ENCODE assay signal across 11 mouse cellular contexts in genomic region chr2:163386423-163387190, GRCm38 (mm10). TPM values are rescaled to one million over a fixed set of nuclear protein-coding genes. Genes with fewer than 3 reads are reported as not detected.
DNase-seq lines count a peak whose midpoint lies in the region; ATAC-seq and TF ChIP-seq lines count a peak whose summit lies in the region.
"Had no signal": no experiment of that assay in that cellular context is flagged by ENCODE, and none has a peak within 500 bp of the region (broad histone marks: within the 10 kb centered on the region; RNA-seq: fewer than 3 reads in every experiment).

No protein-coding gene starts in this region.

- ATAC-seq in lung, postnatal 0 days: peak; percentile 73
- no peak for ATAC-seq in granulocyte monocyte progenitor cell, adult 5-6 weeks (replicated peaks; ENCODE audit: poor library complexity, severe bottlenecking)
- no peak for ATAC-seq in midbrain, embryonic 16.5 days
- ATAC-seq: midbrain, embryonic 13.5 days had no signal

- no peak for TF ChIP-seq EP300 in lung, postnatal 0 days (IDR thresholded peaks at IDR 0.05)

- no peaks in the 10 kb centered on the region for H3K27me3 ChIP-seq in heart, embryonic 10.5 days (ENCODE audit: insufficient read depth, poor library complexity, severe bottlenecking)
- H3K27me3 ChIP-seq in lung, postnatal 0 days (replicated peaks; ENCODE audit: insufficient read depth, low read length): no peaks in the 10 kb centered on the region
- no peaks in the 10 kb centered on the region for H3K27me3 ChIP-seq in midbrain, embryonic 16.5 days (ENCODE audit: control insufficient read depth, insufficient read depth, low read depth, low read length)
- H3K27me3 ChIP-seq: midbrain, embryonic 13.5 days had no signal

- H3K9me3 ChIP-seq in heart, embryonic 10.5 days: no peaks in the 10 kb centered on the region
- H3K9me3 ChIP-seq in lung, postnatal 0 days (ENCODE audit: low read length): no peaks in the 10 kb centered on the region
- H3K9me3 ChIP-seq in midbrain, embryonic 16.5 days (replicated peaks; ENCODE audit: control insufficient read depth, low read length, poor library complexity, severe bottlenecking): no peaks in the 10 kb centered on the region

- H3K9ac ChIP-seq in lung, postnatal 0 days (replicated peaks; ENCODE audit: low read depth): no peak overlapping the region
- no peak overlapping the region for H3K9ac ChIP-seq in midbrain, embryonic 16.5 days (ENCODE audit: low read depth, low read length)
- H3K9ac ChIP-seq: midbrain, embryonic 13.5 days had no signal

- DNase-seq in kidney, postnatal 10 days: peak; percentile 49
- no peak for DNase-seq in kidney, adult 18-20 months
- DNase-seq in ES-CJ7 (ENCODE audit: low read depth, low spot score): peak; percentile 63
- DNase-seq in heart, embryonic 10.5 days (ENCODE audit: low spot score): no peak
- peak; percentile 46 for DNase-seq in lung, postnatal 0 days (ENCODE audit: low spot score)
- DNase-seq in layer of hippocampus, adult 9-11 months: no peak
- DNase-seq: kidney, adult 8-10 months had no signal

- TF ChIP-seq CTCF in lung, postnatal 0 days (IDR thresholded peaks at IDR 0.05): no peak

- 30% methylated on average over 15 of the region's 15 CpGs for WGBS in heart, embryonic 10.5 days
- 49% methylated on average over 15 of the region's 15 CpGs for WGBS in lung, postnatal 0 days
- 82% methylated on average over 15 of the region's 15 CpGs for WGBS in midbrain, embryonic 16.5 days

- H3K4me1 ChIP-seq in heart, embryonic 10.5 days: peaks cover 65% of the 10 kb centered on the region
- 0 out of 2 replicates have a peak, but pooled peaks cover 4% of the 10 kb centered on the region for H3K4me1 ChIP-seq in lung, postnatal 0 days (ENCODE audit: insufficient read depth, low read depth, low read length)
- H3K4me1 ChIP-seq in midbrain, embryonic 16.5 days (ENCODE audit: control insufficient read depth, insufficient read depth, low read length): no peaks in the 10 kb centered on the region
- H3K4me1 ChIP-seq: midbrain, embryonic 13.5 days had no signal

- H3K27ac ChIP-seq in heart, embryonic 10.5 days: peak overlapping the region; percentile 79
- H3K27ac ChIP-seq in lung, postnatal 0 days (ENCODE audit: low read length): no peak overlapping the region
- H3K27ac ChIP-seq in midbrain, embryonic 16.5 days (ENCODE audit: low read length): no peak overlapping the region
- H3K27ac ChIP-seq: midbrain, embryonic 13.5 days had no signal

- peaks cover 60% of the 10 kb centered on the region for H3K36me3 ChIP-seq in heart, embryonic 10.5 days
- H3K36me3 ChIP-seq in lung, postnatal 0 days (ENCODE audit: insufficient read depth, low read length): no peaks in the 10 kb centered on the region
- H3K36me3 ChIP-seq in midbrain, embryonic 16.5 days (ENCODE audit: control insufficient read depth, insufficient read depth, low read length): no peaks in the 10 kb centered on the region
- H3K36me3 ChIP-seq: midbrain, embryonic 13.5 days had no signal

- no peak overlapping the region for H3K4me2 ChIP-seq in lung, postnatal 0 days (replicated peaks; ENCODE audit: low read depth, low read length)
- no peak overlapping the region for H3K4me2 ChIP-seq in midbrain, embryonic 16.5 days (ENCODE audit: low read length)
- H3K4me2 ChIP-seq: midbrain, embryonic 13.5 days had no signal

- peak overlapping the region; percentile 37 for H3K4me3 ChIP-seq in heart, embryonic 10.5 days
- H3K4me3 ChIP-seq in lung, postnatal 0 days (ENCODE audit: low read depth, low read length): no peak overlapping the region
- H3K4me3 ChIP-seq in midbrain, embryonic 16.5 days (ENCODE audit: low read depth, low read length): no peak overlapping the region
- H3K4me3 ChIP-seq: midbrain, embryonic 13.5 days had no signal

RNA-seq across cellular contexts. Expression of gene Jph2, which starts 11.2 kb away (rescaled TPM):
- polyA plus RNA-seq in heart, embryonic 10.5 days (2016; fragmentation: Nextera tagmentation; extraction: Ambion mirVana): 32.5 and 43.7 TPM in 2 replicates
- 4.0 and 6.0 TPM in 2 replicates for polyA plus RNA-seq in lung, postnatal 0 days (2015; fragmentation: Nextera tagmentation; extraction: Ambion mirVana)
- not detected in 2 replicates for total RNA-seq in granulocyte monocyte progenitor cell, adult 5-6 weeks (2014; fragmentation: Nextera tagmentation)
- not detected in 2 replicates for total RNA-seq in granulocyte monocyte progenitor cell, adult 5-6 weeks (2017)
- 0.82 and 1.1 TPM in 2 replicates for polyA plus RNA-seq in midbrain, embryonic 16.5 days (2015; fragmentation: Nextera tagmentation; extraction: Ambion mirVana)
- total RNA-seq: CH12.LX had no signal

RNA-seq across cellular contexts. Expression of gene Oser1, which starts 37.9 kb away (rescaled TPM):
- polyA plus RNA-seq in heart, embryonic 10.5 days (2016; fragmentation: Nextera tagmentation; extraction: Ambion mirVana): 65.0 and 74.3 TPM in 2 replicates
- polyA plus RNA-seq in lung, postnatal 0 days (2015; fragmentation: Nextera tagmentation; extraction: Ambion mirVana): 73.8 and 74.6 TPM in 2 replicates
- total RNA-seq in granulocyte monocyte progenitor cell, adult 5-6 weeks (2014; fragmentation: Nextera tagmentation): 76.0 and 92.9 TPM in 2 replicates
- total RNA-seq in granulocyte monocyte progenitor cell, adult 5-6 weeks (2017): 91.0 and 101 TPM in 2 replicates
- polyA plus RNA-seq in midbrain, embryonic 16.5 days (2015; fragmentation: Nextera tagmentation; extraction: Ambion mirVana): 75.8 and 80.0 TPM in 2 replicates

RNA-seq across cellular contexts. Expression of gene Gdap1l1, which starts 51.7 kb away (rescaled TPM):
- 0.21 and 1.1 TPM in 2 replicates for polyA plus RNA-seq in heart, embryonic 10.5 days (2016; fragmentation: Nextera tagmentation; extraction: Ambion mirVana)
- 0.37 and 0.43 TPM in 2 replicates for polyA plus RNA-seq in lung, postnatal 0 days (2015; fragmentation: Nextera tagmentation; extraction: Ambion mirVana)
- total RNA-seq in granulocyte monocyte progenitor cell, adult 5-6 weeks (2014; fragmentation: Nextera tagmentation): not detected in 2 replicates
- total RNA-seq in granulocyte monocyte progenitor cell, adult 5-6 weeks (2017): not detected in 2 replicates
- 145 and 148 TPM in 2 replicates for polyA plus RNA-seq in midbrain, embryonic 16.5 days (2015; fragmentation: Nextera tagmentation; extraction: Ambion mirVana)
- total RNA-seq: CH12.LX had no signal

Comparison
In these comparisons a context has a peak if more than half of its experiments do, and no peak if none do; other contexts are left out.
1. DNase-seq: peak in kidney, postnatal 10 days (single experiment), ES-CJ7 (single experiment) and lung, postnatal 0 days (single experiment); none in kidney, adult 18-20 months (single experiment), heart, embryonic 10.5 days (single experiment) and layer of hippocampus, adult 9-11 months (single experiment).
2. RNA of gene Gdap1l1, which starts 51.7 kb away (polyA plus RNA-seq): 145 to 148 TPM in midbrain, embryonic 16.5 days; 0.21 to 1.1 TPM in heart, embryonic 10.5 days and 0.37 to 0.43 TPM in lung, postnatal 0 days; every median in the first group is over 10 times any median in the second.